Mouse (Mus musculus) hindbrain, embryonic 13.5 days (tissue): ENCODE measurements at regions not wholly inside any gene's neighbourhood (a gene's known extent, or its start where the extent isn't known, plus 50 kb on each side); places are given as distances from the start of the nearest gene placed in this dataset.

Experiments
- ATAC-seq: fragments of 200-750 bp; cut with Nextera tagmentation; 2 replicates; pipeline ENCODE4 v1.8.0; 2017; ENCODE audit warnings: moderate TSS enrichment; ENCODE audit not compliant: low FRiP score
- H3K27ac ChIP-seq: fragments of 300-500 bp; sonication (generic); 2 replicates; pipeline ENCODE4 v1.5.1; 2015; ENCODE audit warnings: inconsistent platforms, mild to moderate bottlenecking, moderate library complexity
- H3K27me3 ChIP-seq: fragments of 300-500 bp; sonication (generic); 2 replicates; pipeline ENCODE4 v1.6.1; 2015; ENCODE audit warnings: mild to moderate bottlenecking, inconsistent platforms
- H3K36me3 ChIP-seq: fragments of 300-500 bp; sonication (generic); 2 replicates; pipeline ENCODE4 v1.6.1; 2015; ENCODE audit warnings: mild to moderate bottlenecking, inconsistent platforms
- H3K4me1 ChIP-seq: fragments of 300-500 bp; sonication (generic); replicated peaks from 2 replicates; pipeline ENCODE4 v1.6.1; 2015; ENCODE audit warnings: inconsistent platforms
- H3K4me2 ChIP-seq: fragments of 300-500 bp; sonication (generic); 2 replicates; pipeline ENCODE4 v1.6.1; 2015; ENCODE audit warnings: inconsistent platforms, mild to moderate bottlenecking, moderate library complexity
- H3K4me3 ChIP-seq: fragments of 300-500 bp; sonication (generic); 2 replicates; pipeline ENCODE4 v1.5.1; 2015; ENCODE audit warnings: mild to moderate bottlenecking, inconsistent platforms
- H3K9ac ChIP-seq: fragments of 300-500 bp; sonication (generic); 2 replicates; pipeline ENCODE4 v1.6.1; 2015; ENCODE audit warnings: mild to moderate bottlenecking, inconsistent platforms
- H3K9me3 ChIP-seq: fragments of 300-500 bp; sonication (generic); 2 replicates; pipeline ENCODE4 v1.6.1; 2016; ENCODE audit warnings: inconsistent platforms
- WGBS: fragments of 180-500 bp; shearing (Covaris S2); methylation state at CpG from one replicate; pipeline ENCODE4 v1.1.7; 2015; 5-methylcytosine and 5-hydroxymethylcytosine counted together

DNA sequence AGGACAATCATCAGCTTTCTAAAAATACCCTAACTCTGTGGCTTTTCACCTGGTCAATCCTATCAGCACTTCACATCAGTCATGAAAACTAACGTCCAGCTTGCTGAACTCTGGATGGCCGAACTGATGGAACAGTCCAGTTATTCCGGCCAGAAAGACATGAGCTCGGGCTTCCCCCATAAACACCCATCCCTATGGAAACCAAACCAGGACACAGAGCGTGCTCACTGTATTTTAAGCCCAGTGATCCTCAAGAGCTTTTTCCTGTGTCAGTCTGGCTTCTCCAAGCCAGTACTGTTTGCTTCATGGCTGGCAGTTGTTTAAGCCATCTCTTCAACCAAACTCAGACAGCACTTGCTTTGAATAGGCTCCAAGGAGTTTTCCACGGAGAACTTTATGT lies 404.3 kb upstream of the N6amt1 start:
- H3K4me3 ChIP-seq: no peak overlapping the region
- no peak overlapping the region for H3K9ac ChIP-seq
- H3K36me3 ChIP-seq: no peaks in the 10 kb centered on the region
- no peak overlapping the region for H3K4me2 ChIP-seq
- no peaks in the 10 kb centered on the region for H3K4me1 ChIP-seq
- H3K27me3 ChIP-seq: no peaks in the 10 kb centered on the region
- ATAC-seq: no peak
- no peaks in the 10 kb centered on the region for H3K9me3 ChIP-seq
- H3K27ac ChIP-seq: no peak overlapping the region
- 90% methylated on average over 6 of the region's 6 CpGs for WGBS

GRCm38 (mm10) chr16:86945531-86946144 lies 408.3 kb upstream of the N6amt1 start:
- no peak overlapping the region for H3K4me3 ChIP-seq
- 87% methylated on average over 6 of the region's 6 CpGs for WGBS
- no peaks in the 10 kb centered on the region for H3K9me3 ChIP-seq
- no peak overlapping the region for H3K4me2 ChIP-seq
- no peaks in the 10 kb centered on the region for H3K4me1 ChIP-seq
- no peaks in the 10 kb centered on the region for H3K36me3 ChIP-seq
- H3K9ac ChIP-seq: no peak overlapping the region
- no peak for ATAC-seq
- no peaks in the 10 kb centered on the region for H3K27me3 ChIP-seq
- no peak overlapping the region for H3K27ac ChIP-seq

DNA sequence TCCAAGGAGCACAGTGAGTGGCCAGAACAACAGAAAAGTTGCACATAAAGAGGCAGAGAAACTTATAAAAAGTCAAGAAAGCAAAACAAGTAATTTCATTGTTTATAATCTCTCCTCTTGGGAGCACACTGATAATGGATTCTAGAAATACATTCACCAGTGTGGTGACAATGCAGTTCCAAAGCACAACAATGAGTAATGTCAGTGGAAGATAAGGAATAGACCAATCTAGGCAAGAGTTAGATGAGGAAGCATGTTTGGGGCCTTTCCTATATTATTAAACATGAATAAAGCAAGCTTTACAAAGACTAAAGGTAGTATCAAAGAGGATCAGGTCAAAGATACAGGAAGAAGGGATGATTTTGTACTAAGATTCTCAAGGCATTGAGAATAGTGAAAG lies 408.9 kb upstream of the N6amt1 start:
- Histone ChIP-seq H3K9me3 (no peaks in the 10 kb centered on the region), H3K36me3 (no peaks in the 10 kb centered on the region), H3K27ac (no peak overlapping the region), H3K4me1 (no peaks in the 10 kb centered on the region), H3K4me3 (no peak overlapping the region), H3K4me2 (no peak overlapping the region), H3K9ac (no peak overlapping the region), H3K27me3 (no peaks in the 10 kb centered on the region)
- ATAC-seq: no peak

GRCm38 (mm10) chr16:86934989-86935388 lies 419.0 kb upstream of the N6amt1 start:
- no peak overlapping the region for H3K4me2 ChIP-seq
- H3K27me3 ChIP-seq: no peaks in the 10 kb centered on the region
- no peak for ATAC-seq
- H3K36me3 ChIP-seq: no peaks in the 10 kb centered on the region
- no peak overlapping the region for H3K4me3 ChIP-seq
- H3K27ac ChIP-seq: no peak overlapping the region
- no peaks in the 10 kb centered on the region for H3K9me3 ChIP-seq
- H3K9ac ChIP-seq: no peak overlapping the region
- 92% methylated on average over 2 of the region's 2 CpGs for WGBS
- no peaks in the 10 kb centered on the region for H3K4me1 ChIP-seq

DNA sequence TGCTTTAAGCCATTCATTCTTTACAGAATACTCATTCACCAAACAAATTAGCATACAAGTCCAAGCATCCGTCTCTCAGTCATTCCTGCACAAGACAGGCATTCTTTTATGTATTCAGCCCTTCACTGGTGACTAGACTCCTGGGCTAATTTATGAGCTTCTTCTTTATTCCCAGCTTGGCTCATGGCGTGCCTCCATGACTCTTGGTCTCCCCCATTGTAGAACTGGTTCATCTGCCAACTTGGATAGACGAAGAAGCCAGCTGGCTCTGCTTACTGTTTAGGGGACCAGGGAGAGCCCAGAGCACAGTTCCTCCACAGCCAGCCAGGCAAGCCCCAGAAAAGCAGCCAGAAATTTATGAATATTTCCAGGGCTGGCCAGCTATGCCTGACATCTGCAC lies 421.2 kb upstream of the N6amt1 start:
- Histone ChIP-seq H3K36me3 (no peaks in the 10 kb centered on the region), H3K4me3 (no peak overlapping the region), H3K9ac (no peak overlapping the region), H3K27ac (no peak overlapping the region), H3K4me2 (no peak overlapping the region), H3K27me3 (no peaks in the 10 kb centered on the region), H3K9me3 (no peaks in the 10 kb centered on the region), H3K4me1 (no peaks in the 10 kb centered on the region)
- 41% methylated on average over 3 of the region's 3 CpGs for WGBS
- ATAC-seq: peak; percentile 69

GRCm38 (mm10) chr16:86897967-86898710 lies 455.8 kb upstream of the N6amt1 start:
- no peak overlapping the region for H3K27ac ChIP-seq
- no peaks in the 10 kb centered on the region for H3K36me3 ChIP-seq
- H3K4me2 ChIP-seq: no peak overlapping the region
- WGBS: 53% methylated on average over 2 of the region's 2 CpGs
- H3K4me1 ChIP-seq: no peaks in the 10 kb centered on the region
- no peak overlapping the region for H3K9ac ChIP-seq
- H3K4me3 ChIP-seq: no peak overlapping the region
- ATAC-seq: no peak
- H3K27me3 ChIP-seq: no peaks in the 10 kb centered on the region
- no peaks in the 10 kb centered on the region for H3K9me3 ChIP-seq

- Histone ChIP-seq H3K9ac (no peak overlapping the region), H3K36me3 (no peaks in the 10 kb centered on the region), H3K27ac (no peak overlapping the region), H3K27me3 (no peaks in the 10 kb centered on the region), H3K4me1 (no peaks in the 10 kb centered on the region), H3K4me3 (no peak overlapping the region), H3K4me2 (no peak overlapping the region), H3K9me3 (no peaks in the 10 kb centered on the region)
- no peak for ATAC-seq
- WGBS: 73% methylated on average over 3 of the region's 3 CpGs
Measured at GRCm38 (mm10) chr16:86894982-86895381, 459.0 kb upstream of the N6amt1 start.

GRCm38 (mm10) chr16:86894333-86894732 lies 459.7 kb upstream of the N6amt1 start:
- Histone ChIP-seq H3K4me1 (no peaks in the 10 kb centered on the region), H3K4me3 (no peak overlapping the region), H3K9me3 (no peaks in the 10 kb centered on the region), H3K9ac (no peak overlapping the region), H3K36me3 (no peaks in the 10 kb centered on the region), H3K27ac (no peak overlapping the region), H3K27me3 (no peaks in the 10 kb centered on the region), H3K4me2 (no peak overlapping the region)
- WGBS: 56% methylated on average over 5 of the region's 5 CpGs
- ATAC-seq: no peak

DNA sequence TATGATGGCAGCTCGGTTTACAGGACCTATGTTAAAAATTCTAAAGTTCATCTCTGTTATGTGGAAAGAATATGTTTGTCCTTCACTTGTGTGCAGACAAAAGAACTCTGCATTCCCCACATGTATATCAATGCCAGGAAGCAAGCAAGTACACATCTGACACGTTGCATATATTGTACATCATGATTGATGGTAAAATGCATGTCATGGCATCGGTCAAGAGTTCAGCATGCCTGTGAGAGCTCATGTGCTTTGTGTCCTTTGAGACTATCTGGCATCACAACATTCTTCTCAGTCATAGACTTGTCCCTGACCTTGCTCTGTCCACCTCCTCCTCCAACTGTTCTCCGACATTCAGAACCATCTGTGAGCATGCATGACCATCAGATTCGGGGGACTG lies 465.6 kb upstream of the N6amt1 start:
- H3K4me1 ChIP-seq: no peaks in the 10 kb centered on the region
- no peak overlapping the region for H3K4me3 ChIP-seq
- WGBS: 74% methylated on average over 5 of the region's 5 CpGs
- H3K36me3 ChIP-seq: no peaks in the 10 kb centered on the region
- no peak overlapping the region for H3K4me2 ChIP-seq
- H3K27me3 ChIP-seq: no peaks in the 10 kb centered on the region
- H3K27ac ChIP-seq: no peak overlapping the region
- H3K9me3 ChIP-seq: no peaks in the 10 kb centered on the region
- H3K9ac ChIP-seq: no peak overlapping the region
- no peak for ATAC-seq

- no peak overlapping the region for H3K4me2 ChIP-seq
- H3K4me1 ChIP-seq: no peaks in the 10 kb centered on the region
- no peak overlapping the region for H3K4me3 ChIP-seq
- no peak overlapping the region for H3K27ac ChIP-seq
- H3K9ac ChIP-seq: no peak overlapping the region
- no peaks in the 10 kb centered on the region for H3K36me3 ChIP-seq
- H3K9me3 ChIP-seq: no peaks in the 10 kb centered on the region
- no peak for ATAC-seq
- H3K27me3 ChIP-seq: no peaks in the 10 kb centered on the region
- 84% methylated on average over 4 of the region's 4 CpGs for WGBS
Measured at GRCm38 (mm10) chr16:86887605-86888004, 466.4 kb upstream of the N6amt1 start.

GRCm38 (mm10) chr16:86883862-86884261 lies 470.1 kb upstream of the N6amt1 start:
- no peak overlapping the region for H3K4me3 ChIP-seq
- no peak for ATAC-seq
- no peaks in the 10 kb centered on the region for H3K9me3 ChIP-seq
- 86% methylated on average over 7 of the region's 7 CpGs for WGBS
- H3K27ac ChIP-seq: no peak overlapping the region
- H3K4me1 ChIP-seq: no peaks in the 10 kb centered on the region
- H3K27me3 ChIP-seq: no peaks in the 10 kb centered on the region
- no peak overlapping the region for H3K9ac ChIP-seq
- no peak overlapping the region for H3K4me2 ChIP-seq
- no peaks in the 10 kb centered on the region for H3K36me3 ChIP-seq

DNA sequence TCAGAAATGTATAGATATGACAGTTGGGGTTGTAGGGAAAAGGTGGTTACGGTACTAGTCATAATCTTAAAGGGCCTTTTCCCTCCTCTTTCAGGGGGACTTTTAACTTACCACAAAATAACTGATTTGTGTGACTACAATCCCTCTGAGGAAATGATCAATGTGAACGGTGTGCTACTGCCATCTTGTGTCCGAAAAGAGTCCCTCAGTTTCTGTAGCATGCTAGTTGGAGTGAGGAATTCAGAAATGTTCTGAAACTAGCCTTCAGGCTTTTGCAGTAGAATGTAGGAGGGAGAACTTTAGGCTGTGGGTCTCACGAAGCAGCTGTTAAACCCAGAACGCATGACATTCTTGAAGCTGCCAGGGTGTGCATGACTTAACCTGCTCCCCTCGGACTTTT lies 471.5 kb upstream of the N6amt1 start:
- no peaks in the 10 kb centered on the region for H3K27me3 ChIP-seq
- H3K27ac ChIP-seq: no peak overlapping the region
- H3K4me2 ChIP-seq: no peak overlapping the region
- H3K36me3 ChIP-seq: no peaks in the 10 kb centered on the region
- no peak overlapping the region for H3K4me3 ChIP-seq
- no peaks in the 10 kb centered on the region for H3K9me3 ChIP-seq
- no peaks in the 10 kb centered on the region for H3K4me1 ChIP-seq
- no peak overlapping the region for H3K9ac ChIP-seq
- 35% methylated on average over 6 of the region's 6 CpGs for WGBS
- no peak; the same call in 1 of the 2 replicates for ATAC-seq

- Histone ChIP-seq H3K4me2 (no peak overlapping the region), H3K4me1 (no peaks in the 10 kb centered on the region), H3K4me3 (no peak overlapping the region), H3K36me3 (no peaks in the 10 kb centered on the region), H3K27me3 (no peaks in the 10 kb centered on the region), H3K27ac (no peak overlapping the region), H3K9ac (no peak overlapping the region), H3K9me3 (no peaks in the 10 kb centered on the region)
- no peak for ATAC-seq
- 86% methylated on average over 5 of the region's 5 CpGs for WGBS
Measured at GRCm38 (mm10) chr16:86881583-86881982, 472.4 kb upstream of the N6amt1 start.
